Comparison of ENCODE assay signal across 8 mouse cellular contexts in genomic region chr3:87165291-87165881, GRCm38 (mm10). TPM values are rescaled to one million over a fixed set of nuclear protein-coding genes. Genes with fewer than 3 reads are reported as not detected.
DNase-seq lines count a peak whose midpoint lies in the region; ATAC-seq lines count a peak whose summit lies in the region.

No protein-coding gene starts in this region.

- ATAC-seq in heart, embryonic 11.5 days (replicated peaks; ENCODE audit: insufficient number of reproducible peaks, low FRiP score, low TSS enrichment): peak; percentile 43; the same call in 1 of the 2 replicates
- no peak for ATAC-seq in hindbrain, embryonic 12.5 days (ENCODE audit: low FRiP score)
- ATAC-seq in midbrain, embryonic 16.5 days: no peak
- ATAC-seq in cerebellum, adult (ENCODE audit: insufficient number of reproducible peaks, low FRiP score, low TSS enrichment): no peak

- peak overlapping the region; percentile 77 for H3K27ac ChIP-seq in heart, embryonic 11.5 days (ENCODE audit: low read depth, low read length)
- peak overlapping the region; percentile 34; the same call in 1 of the 2 replicates for H3K27ac ChIP-seq in brown adipose tissue, adult 24 weeks (replicated peaks; ENCODE audit: low read depth, low read length)
- peak overlapping the region; percentile 81 for H3K27ac ChIP-seq in hindbrain, embryonic 12.5 days
- peak overlapping the region; percentile 54 for H3K27ac ChIP-seq in midbrain, embryonic 16.5 days (ENCODE audit: low read length)

- H3K4me2 ChIP-seq in heart, embryonic 11.5 days: peak overlapping the region; percentile 36
- H3K4me2 ChIP-seq in hindbrain, embryonic 12.5 days (replicated peaks): peak overlapping the region; percentile 22
- peak overlapping the region; percentile 15; the same call in 1 of the 2 replicates for H3K4me2 ChIP-seq in midbrain, embryonic 16.5 days (ENCODE audit: low read length)

- H3K9me3 ChIP-seq in heart, embryonic 11.5 days (replicated peaks; ENCODE audit: control insufficient read depth, low read length): no peaks in the 10 kb centered on the region
- H3K9me3 ChIP-seq in hindbrain, embryonic 12.5 days (replicated peaks): no peaks in the 10 kb centered on the region
- H3K9me3 ChIP-seq in midbrain, embryonic 16.5 days (replicated peaks; ENCODE audit: control insufficient read depth, low read length, poor library complexity, severe bottlenecking): no peaks in the 10 kb centered on the region

- peak overlapping the region; percentile 39; the same call in 1 of the 2 replicates for H3K9ac ChIP-seq in heart, embryonic 11.5 days (ENCODE audit: low read depth, low read length)
- H3K9ac ChIP-seq in hindbrain, embryonic 12.5 days: no peak overlapping the region
- peak overlapping the region; percentile 48 for H3K9ac ChIP-seq in midbrain, embryonic 16.5 days (ENCODE audit: low read depth, low read length)

- DNase-seq in heart, adult 8-10 months (ENCODE audit: low spot score): no peak
- no peak for DNase-seq in urinary bladder, postnatal 36 days (ENCODE audit: low spot score in 2 of 2)
- no peak for DNase-seq in adrenal gland, postnatal 36 days

- H3K36me3 ChIP-seq in heart, embryonic 11.5 days (ENCODE audit: control insufficient read depth, insufficient read depth, low read length): no peaks in the 10 kb centered on the region; the same call in 1 of the 2 replicates
- H3K36me3 ChIP-seq in hindbrain, embryonic 12.5 days: 0 out of 2 replicates have a peak, but pooled peaks cover 7% of the 10 kb centered on the region
- no peaks in the 10 kb centered on the region for H3K36me3 ChIP-seq in midbrain, embryonic 16.5 days (ENCODE audit: control insufficient read depth, insufficient read depth, low read length)

- no peaks in the 10 kb centered on the region for H3K27me3 ChIP-seq in heart, embryonic 11.5 days (ENCODE audit: control insufficient read depth, insufficient read depth, low read length)
- H3K27me3 ChIP-seq in hindbrain, embryonic 12.5 days: no peaks in the 10 kb centered on the region
- H3K27me3 ChIP-seq in midbrain, embryonic 16.5 days (ENCODE audit: control insufficient read depth, insufficient read depth, low read depth, low read length): no peaks in the 10 kb centered on the region

- WGBS in heart, embryonic 11.5 days (ENCODE audit: insufficient replicate concordance): 28% methylated on average over 8 of the region's 8 CpGs
- 31% methylated on average over 8 of the region's 8 CpGs for WGBS in hindbrain, embryonic 12.5 days
- 28% methylated on average over 8 of the region's 8 CpGs for WGBS in midbrain, embryonic 16.5 days

- no peak overlapping the region for H3K4me3 ChIP-seq in heart, embryonic 11.5 days (ENCODE audit: low read depth, low read length)
- H3K4me3 ChIP-seq in brown adipose tissue, adult 24 weeks (ENCODE audit: insufficient read depth, low read depth, low read length): no peak overlapping the region
- no peak overlapping the region for H3K4me3 ChIP-seq in hindbrain, embryonic 12.5 days
- H3K4me3 ChIP-seq in midbrain, embryonic 16.5 days (ENCODE audit: low read depth, low read length): no peak overlapping the region

- H3K4me1 ChIP-seq in heart, embryonic 11.5 days (ENCODE audit: control insufficient read depth, insufficient read depth, low read length): peaks cover 76% of the 10 kb centered on the region
- H3K4me1 ChIP-seq in brown adipose tissue, adult 24 weeks (ENCODE audit: control insufficient read depth, insufficient read depth, insufficient read length, low read length): peaks cover 3% of the 10 kb centered on the region; the same call in 1 of the 2 replicates
- H3K4me1 ChIP-seq in hindbrain, embryonic 12.5 days: peaks cover 88% of the 10 kb centered on the region
- H3K4me1 ChIP-seq in midbrain, embryonic 16.5 days (ENCODE audit: control insufficient read depth, insufficient read depth, low read length): peaks cover 50% of the 10 kb centered on the region

RNA-seq across cellular contexts. Expression of gene Kirrel, which starts 9.2 kb away (rescaled TPM):
- polyA plus RNA-seq in heart, embryonic 11.5 days (2014; fragmentation: Nextera tagmentation; extraction: Ambion mirVana): 9.9 and 12.6 TPM in 2 replicates
- total RNA-seq in heart, adult 8-10 months (2022): 1 to 10 TPM; 4.8 to 5.5 (median 5.1) TPM
- polyA plus RNA-seq in brown adipose tissue, adult 24 weeks (2012; ENCODE audit: insufficient read depth, insufficient read length, missing spikeins): 3.5 and 4.8 TPM in 2 replicates
- polyA plus RNA-seq in hindbrain, embryonic 12.5 days (2016; fragmentation: Nextera tagmentation; extraction: Ambion mirVana): 17.3 and 17.7 TPM in 2 replicates
- polyA plus RNA-seq in midbrain, embryonic 16.5 days (2015; fragmentation: Nextera tagmentation; extraction: Ambion mirVana): 5.6 and 6.9 TPM in 2 replicates
- total RNA-seq in adrenal gland, postnatal 36 days (2021): 10 to 100 TPM; 17.9 to 22.3 TPM
